Mouse (Mus musculus): Measurements from ENCODE around the gene Atp8a2.

- no peak for TF ChIP-seq CHD2 (IDR thresholded peaks at IDR 0.05; ENCODE audit: low read depth, low read length)
- no peak for TF ChIP-seq HCFC1 (IDR thresholded peaks at IDR 0.05; ENCODE audit: borderline replicate concordance, insufficient read depth, low read length)
- TF ChIP-seq MAFK (IDR thresholded peaks at IDR 0.05; ENCODE audit: insufficient read depth, low read depth, low read length): no peak
These were observed 521.6 kb downstream of the Atp8a2 start for GRCm38 (mm10) chr14:59675330-59675729.
